Mouse (Mus musculus) right cerebral cortex, postnatal 4 days (tissue): ENCODE measurements around the gene Gm42372.
A peak's percentile ranks its signal among the peaks of the same experiment; 100 is the strongest.

Source experiments
- DNase-seq: peaks from one replicate; pipeline ENCODE4 v3.0.0-alpha.2; 2022

The Gm42372 gene

GRCm38 (mm10) chr7:17009326-17010009 is 26.6 kb downstream of the Gm42372 start:
- no peak for DNase-seq

GRCm38 (mm10) chr7:17010010-17010347 is 27.1 kb downstream of the Gm42372 start:
- DNase-seq, result no peak

- DNase-seq, result no peak
Measured at GRCm38 (mm10) chr7:17011909-17012590, 29.2 kb downstream of the Gm42372 start.

- DNase-seq, result no peak
Measured at GRCm38 (mm10) chr7:17015381-17015780, 32.5 kb downstream of the Gm42372 start.

- peak; percentile 81 for DNase-seq
Measured at GRCm38 (mm10) chr7:17017036-17017435, 34.1 kb downstream of the Gm42372 start.

DNA sequence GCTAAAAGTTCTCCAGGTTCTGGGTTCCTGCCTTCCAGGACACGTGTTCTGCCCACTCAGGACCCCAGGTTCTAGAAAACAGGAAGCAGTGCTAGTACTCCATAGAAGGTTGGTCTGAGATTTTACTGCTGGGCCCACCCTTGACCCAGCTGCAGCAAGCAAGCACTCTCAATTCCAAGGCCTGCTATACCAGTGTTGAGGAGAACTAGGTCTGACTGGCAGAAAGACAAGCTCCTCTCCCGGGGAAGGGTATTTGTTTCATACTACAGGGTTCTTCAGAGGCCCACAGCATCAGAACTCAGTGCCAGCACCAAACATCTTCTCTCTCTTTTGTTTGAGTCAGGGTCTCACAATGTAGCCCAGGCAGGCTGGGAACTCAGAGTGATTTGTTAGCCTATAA is 35.0 kb downstream of the Gm42372 start:
- no peak for DNase-seq

- no peak for DNase-seq
Measured at GRCm38 (mm10) chr7:17019426-17020166, 36.7 kb downstream of the Gm42372 start.

DNA sequence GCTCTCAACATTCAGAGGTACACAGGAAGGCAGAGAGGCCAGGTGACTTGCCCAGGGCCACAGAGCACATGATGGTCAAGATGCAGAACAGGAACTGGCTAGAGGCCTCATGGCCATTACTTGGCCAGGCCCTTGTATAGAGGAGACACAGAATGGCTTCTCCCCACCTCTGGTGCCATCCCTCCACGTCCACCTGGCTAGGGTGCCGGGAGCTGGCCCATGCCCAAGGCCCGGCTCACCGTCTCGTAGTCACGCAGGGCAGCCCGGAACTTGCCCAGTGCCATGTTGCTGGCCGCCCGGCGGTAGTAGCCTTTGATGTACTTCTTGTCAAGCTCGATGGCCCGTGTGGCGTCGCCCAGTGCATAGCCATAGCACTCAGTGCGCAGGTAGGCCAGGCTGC is 39.3 kb downstream of the Gm42372 start:
- no peak for DNase-seq

- no peak for DNase-seq
Measured at GRCm38 (mm10) chr7:17023701-17024100, 40.8 kb downstream of the Gm42372 start.

GRCm38 (mm10) chr7:17024141-17024540 is 41.3 kb downstream of the Gm42372 start:
- DNase-seq, result no peak

- no peak for DNase-seq
Measured at GRCm38 (mm10) chr7:17024814-17025504, 42.1 kb downstream of the Gm42372 start.

- no peak for DNase-seq
Measured at GRCm38 (mm10) chr7:17025505-17025894, 42.6 kb downstream of the Gm42372 start.

DNA sequence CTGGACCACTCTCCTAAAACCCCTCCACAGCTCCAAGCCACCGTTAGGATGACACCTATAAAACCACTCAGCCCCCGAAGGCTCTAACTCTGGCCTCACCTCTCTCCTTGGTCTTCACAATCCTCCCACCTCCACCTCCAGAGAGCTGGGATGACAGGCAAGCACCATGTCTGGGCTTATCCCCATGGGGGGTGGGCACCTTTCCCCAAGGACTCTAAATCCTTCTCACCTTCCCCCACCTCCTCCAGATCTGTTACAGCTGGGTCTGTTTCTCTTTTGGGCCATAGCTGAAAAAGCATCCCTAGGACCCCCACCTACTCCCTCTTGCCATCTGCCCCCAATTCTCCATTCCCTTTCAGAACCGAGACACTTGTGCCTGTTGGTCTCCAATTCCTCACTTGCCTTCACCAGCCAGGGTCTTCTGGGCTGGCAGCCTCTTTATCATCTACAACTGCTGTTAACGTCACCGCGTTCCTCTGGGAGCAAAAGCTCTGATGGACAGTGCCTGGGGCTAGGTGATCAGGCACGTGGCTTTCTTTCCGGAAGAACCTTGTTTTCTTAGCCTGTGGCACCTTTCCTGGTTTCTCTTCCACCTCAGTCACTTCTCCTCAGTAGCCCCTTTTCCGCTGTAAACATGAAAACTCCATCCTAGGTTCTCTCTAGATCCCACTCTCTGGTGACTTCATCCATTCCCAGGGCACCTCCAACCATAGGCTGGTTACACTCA is 43.2 kb downstream of the Gm42372 start:
- no peak for DNase-seq

GRCm38 (mm10) chr7:17026710-17027587 is 44.1 kb downstream of the Gm42372 start:
- no peak for DNase-seq

GRCm38 (mm10) chr7:17027588-17028343 is 44.9 kb downstream of the Gm42372 start, which contains the start of gene Ppp5c:
Ppp5c (minus strand) TSS chr7:17027924.
- DNase-seq, result peak; percentile 89

DNA sequence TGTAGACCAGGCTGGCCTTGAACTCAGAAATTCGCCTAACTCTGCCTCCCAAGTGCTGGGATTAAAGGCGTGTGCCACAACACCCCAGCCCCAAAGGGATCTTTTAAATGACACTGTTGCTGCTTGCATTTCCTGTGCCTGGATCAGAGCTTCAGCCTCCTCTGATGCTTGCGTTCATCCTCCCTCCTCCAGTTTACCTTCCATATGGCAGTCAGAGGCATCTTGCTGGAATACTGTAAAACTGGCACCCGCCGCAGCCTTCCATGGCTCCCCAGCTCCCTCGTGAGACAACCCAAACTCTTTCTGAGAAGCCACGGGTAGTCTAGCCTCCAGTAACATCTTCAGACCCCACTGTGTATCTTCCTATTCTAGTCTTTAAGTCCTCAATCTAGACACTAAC is 46.0 kb downstream of the Gm42372 start:
- DNase-seq, result no peak

DNA sequence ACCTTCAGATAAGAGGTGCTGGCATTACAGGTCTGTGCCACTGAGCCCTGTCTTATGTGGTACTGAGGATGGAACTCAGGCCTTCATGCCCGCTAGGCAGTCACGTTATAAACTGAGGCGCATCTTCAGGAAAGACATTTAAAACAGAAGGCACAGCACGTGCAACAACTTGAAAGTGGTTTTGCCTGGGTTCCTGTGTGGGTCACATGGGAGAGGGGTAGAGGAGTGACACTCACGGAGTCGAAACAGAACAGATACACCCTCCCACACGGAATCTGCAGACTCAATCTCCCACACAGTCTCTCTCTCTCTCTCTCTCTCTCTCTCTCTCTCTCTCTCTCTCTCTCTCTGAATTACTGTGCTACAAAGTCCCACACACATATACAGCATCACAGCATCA is 47.4 kb downstream of the Gm42372 start:
- DNase-seq, result no peak
